Mouse (Mus musculus): ENCODE data around the gene Etv1.

DNA sequence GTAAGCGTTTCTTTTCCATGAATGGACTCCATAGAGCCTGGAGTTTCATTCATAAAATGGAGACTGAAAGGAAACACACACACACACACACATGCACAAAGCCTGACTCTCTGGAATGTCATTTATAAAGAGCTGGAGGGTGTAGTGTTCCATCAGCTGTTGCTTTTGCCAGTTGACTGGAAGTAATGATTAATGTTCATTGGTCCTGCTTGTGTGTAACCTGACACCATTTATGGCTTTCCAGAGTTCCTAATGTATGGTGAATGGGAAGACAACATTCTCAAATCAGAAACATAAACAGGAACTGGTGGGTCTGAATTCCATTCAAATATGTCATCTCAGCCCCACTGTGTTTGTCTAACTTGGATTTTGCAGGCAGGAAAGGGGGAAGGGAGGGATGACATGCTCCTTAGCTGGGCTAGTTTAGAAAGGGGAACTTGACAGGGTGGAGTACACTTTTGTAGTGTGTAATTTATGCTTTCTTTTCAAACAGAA is 64.7 kb downstream of the Etv1 start:
- TF ChIP-seq GATA1 (IDR thresholded peaks at IDR 0.05; ENCODE audit: low read depth, low read length) (no peak), CTCF (IDR thresholded peaks at IDR 0.05 in 2 of 3, conservative IDR thresholded peaks at IDR 0.05 in 1 of 3; ENCODE audit: control insufficient read depth in 1 of 3, insufficient read depth in 1 of 3, low read depth in 2 of 3, low read length in 3 of 3, poor library complexity in 1 of 3, severe bottlenecking in 1 of 3) (no peak), USF1 (IDR thresholded peaks at IDR 0.05; ENCODE audit: low read depth, low read length) (no peak), POLR2AphosphoS2 (IDR thresholded peaks at IDR 0.05; ENCODE audit: low read length) (no peak), MXI1 (IDR thresholded peaks at IDR 0.05; ENCODE audit: low read depth, low read length) (no peak), BHLHE40 (IDR thresholded peaks at IDR 0.05; ENCODE audit: borderline replicate concordance, low read depth, low read length) (no peak), SMC3 (IDR thresholded peaks at IDR 0.05; ENCODE audit: low read depth, low read length) (no peak), KAT2A (conservative IDR thresholded peaks at IDR 0.05; ENCODE audit: low read depth, low read length) (no peak), POLR2A (IDR thresholded peaks at IDR 0.05; ENCODE audit: control insufficient read depth in 1 of 2, insufficient read depth in 1 of 2, low read depth in 1 of 2, low read length in 2 of 2, poor library complexity in 1 of 2) (no peak), POLR2AphosphoS5 (IDR thresholded peaks at IDR 0.05; ENCODE audit: borderline replicate concordance, low read depth, low read length) (no peak), ZC3H11A (IDR thresholded peaks at IDR 0.05; ENCODE audit: low read depth, low read length) (no peak), CHD1 (IDR thresholded peaks at IDR 0.05; ENCODE audit: low read depth, low read length) (no peak)
